Mouse (Mus musculus) bone marrow macrophage, adult 2 months (primary cell): ENCODE results near the gene Mpo. TPM values are rescaled to one million over a fixed set of nuclear protein-coding genes. Genes with fewer than 3 reads are reported as not detected.

ENCODE experiments used
- H3K27ac ChIP-seq: 2 replicates; pipeline ENCODE4 v1.5.1; 2012; ENCODE audit warnings: low read depth, low read length; ENCODE audit not compliant: insufficient read depth
- H3K4me1 ChIP-seq: 2 replicates; pipeline ENCODE4 v1.6.1; 2012; ENCODE audit warnings: low read length; ENCODE audit not compliant: control insufficient read depth, insufficient read depth
- H3K4me3 ChIP-seq: 2 replicates; pipeline ENCODE4 v1.5.1; 2012; ENCODE audit warnings: mild to moderate bottlenecking, low read length, moderate library complexity; ENCODE audit not compliant: insufficient read depth
- CTCF ChIP-seq: IDR thresholded peaks from 2 replicates; pipeline ENCODE4 v1.5.1; 2012; ENCODE audit warnings: low read depth, mild to moderate bottlenecking, low read length, moderate library complexity
- POLR2A ChIP-seq: IDR thresholded peaks from 2 replicates; pipeline ENCODE4 v1.6.1; 2012; ENCODE audit warnings: mild to moderate bottlenecking, low read depth, low read length, borderline replicate concordance
- polyA plus RNA-seq: library from polyadenylated mRNA; stranded (reverse); fragments of >200 nt; gene quantifications from 2 replicates; pipeline ENCODE4 v1.2.4, GENCODE M21; 2012; ENCODE audit not compliant: missing spikeins, insufficient read depth, insufficient read length

Gene Mpo
- polyA plus RNA-seq, 1 experiment: 1.1 TPM

- no peak for TF ChIP-seq POLR2A
- no peak for TF ChIP-seq CTCF
- H3K4me3 ChIP-seq: no peak overlapping the region
- H3K27ac ChIP-seq: no peak overlapping the region
- 0 out of 2 replicates have a peak, but pooled peaks cover 2% of the 10 kb centered on the region for H3K4me1 ChIP-seq
These were observed 13.3 kb upstream of the Mpo start for GRCm38 (mm10) chr11:87780130-87780529.

DNA sequence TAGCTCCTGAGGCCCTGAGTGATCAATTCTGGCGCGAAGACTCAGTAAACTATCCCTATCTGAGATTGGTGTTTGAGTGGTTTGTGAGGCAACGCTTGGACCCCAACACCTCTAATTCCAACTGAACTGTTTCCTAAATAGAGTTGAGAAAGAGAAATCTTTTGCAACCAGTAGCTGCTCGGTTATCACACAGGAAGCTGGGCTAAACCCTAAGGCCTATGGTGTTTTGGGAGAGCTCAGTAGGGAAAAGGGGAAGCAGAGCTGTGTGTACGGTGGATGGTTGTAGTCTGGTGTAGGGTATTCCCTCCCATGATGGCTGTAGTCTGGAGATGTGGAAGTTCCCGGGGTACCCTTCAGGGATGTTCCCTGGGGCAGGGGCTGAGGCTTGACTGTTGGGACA, 3.3 kb upstream of the Mpo start:
- Histone ChIP-seq H3K4me3 (no peak overlapping the region), H3K4me1 (peaks cover 5% of the 10 kb centered on the region; the same call in 1 of the 2 replicates), H3K27ac (no peak overlapping the region)
- TF ChIP-seq POLR2A: no peak
- no peak for TF ChIP-seq CTCF

GRCm38 (mm10) chr11:87801711-87802275, 8.4 kb downstream of the Mpo start:
- H3K4me1 ChIP-seq: no peaks in the 10 kb centered on the region
- TF ChIP-seq CTCF: no peak
- no peak for TF ChIP-seq POLR2A
- H3K27ac ChIP-seq: no peak overlapping the region
- H3K4me3 ChIP-seq: no peak overlapping the region

DNA sequence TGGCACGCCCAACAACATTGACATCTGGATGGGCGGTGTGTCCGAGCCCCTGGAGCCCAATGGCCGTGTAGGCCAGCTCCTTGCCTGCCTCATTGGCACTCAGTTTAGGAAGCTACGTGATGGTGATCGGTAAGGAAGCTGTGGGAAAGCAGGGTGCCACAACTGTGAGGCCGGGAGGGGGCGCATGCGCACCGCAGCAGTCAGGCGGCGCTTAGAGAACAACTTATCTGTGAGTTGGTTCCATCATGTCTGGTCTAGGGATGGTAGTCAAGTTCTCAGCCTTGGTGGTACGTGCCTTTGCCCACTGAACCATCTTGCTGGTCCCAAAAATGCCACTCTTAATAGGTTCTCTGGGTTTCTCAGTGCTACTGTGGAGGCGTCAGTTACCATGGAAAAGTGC, 9.2 kb downstream of the Mpo start:
- Histone ChIP-seq H3K4me3 (no peak overlapping the region), H3K27ac (no peak overlapping the region), H3K4me1 (no peaks in the 10 kb centered on the region)
- TF ChIP-seq CTCF (no peak), POLR2A (no peak)

- Histone ChIP-seq H3K4me3 (no peak overlapping the region), H3K4me1 (no peaks in the 10 kb centered on the region), H3K27ac (no peak overlapping the region)
- TF ChIP-seq POLR2A: no peak
- 0 out of 2 replicates have a peak, but pooled peaks have one; percentile 15 for TF ChIP-seq CTCF
These were observed 12.1 kb downstream of the Mpo start for GRCm38 (mm10) chr11:87805448-87805847.

GRCm38 (mm10) chr11:87807433-87807832, 14.1 kb downstream of the Mpo start:
- TF ChIP-seq CTCF (no peak), POLR2A (no peak)
- Histone ChIP-seq H3K27ac (no peak overlapping the region), H3K4me1 (peaks cover 2% of the 10 kb centered on the region; the same call in 1 of the 2 replicates), H3K4me3 (no peak overlapping the region)

DNA sequence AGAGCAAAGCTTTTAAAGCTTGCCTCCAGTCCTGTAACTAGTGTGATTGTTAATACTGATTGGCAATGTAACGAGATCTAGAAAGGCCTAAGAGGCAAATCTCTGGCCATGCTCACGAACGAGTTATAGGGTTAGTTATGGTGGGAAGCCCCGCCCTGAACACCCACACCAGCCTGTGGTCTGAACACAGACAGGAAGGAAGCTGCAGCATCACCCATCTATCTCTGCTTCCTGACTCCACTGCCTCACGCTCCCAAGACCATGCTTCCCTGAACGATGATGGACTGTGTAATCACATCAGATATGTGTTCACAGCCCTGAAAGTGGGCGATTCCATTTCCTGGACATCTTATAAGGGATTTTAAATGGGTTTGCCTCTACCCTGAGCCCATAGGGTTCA, 14.9 kb downstream of the Mpo start:
- H3K4me3 ChIP-seq: no peak overlapping the region
- H3K27ac ChIP-seq: no peak overlapping the region
- H3K4me1 ChIP-seq: peaks cover 2% of the 10 kb centered on the region; the same call in 1 of the 2 replicates
- TF ChIP-seq CTCF: no peak
- no peak for TF ChIP-seq POLR2A

DNA sequence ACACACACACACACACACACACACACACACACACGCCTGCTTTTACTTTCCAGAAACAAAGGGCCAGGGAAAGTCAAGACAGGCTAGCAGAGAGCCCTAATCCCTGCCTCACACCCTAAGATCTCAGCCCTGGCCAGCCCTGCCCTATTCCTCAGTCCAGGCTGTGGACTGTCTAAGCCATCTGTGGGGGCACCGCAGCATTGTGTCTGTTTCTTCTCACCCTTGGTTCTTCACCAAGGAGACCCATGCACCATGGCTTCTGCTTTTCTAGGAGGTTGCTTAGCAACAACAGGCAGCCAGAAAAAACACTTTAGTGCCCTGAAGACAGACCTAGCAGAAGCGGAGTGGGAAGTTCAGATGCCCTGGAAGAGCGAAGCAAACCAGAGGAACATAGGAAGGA, 18.0 kb downstream of the Mpo start:
- H3K27ac ChIP-seq: no peak overlapping the region
- H3K4me3 ChIP-seq: no peak overlapping the region
- TF ChIP-seq CTCF: no peak
- peaks cover 2% of the 10 kb centered on the region; the same call in 1 of the 2 replicates for H3K4me1 ChIP-seq

- Histone ChIP-seq H3K4me1 (peaks cover 2% of the 10 kb centered on the region; the same call in 1 of the 2 replicates), H3K27ac (no peak overlapping the region), H3K4me3 (no peak overlapping the region)
- TF ChIP-seq POLR2A: no peak
These were observed 21.4 kb downstream of the Mpo start for GRCm38 (mm10) chr11:87814831-87815230.

DNA sequence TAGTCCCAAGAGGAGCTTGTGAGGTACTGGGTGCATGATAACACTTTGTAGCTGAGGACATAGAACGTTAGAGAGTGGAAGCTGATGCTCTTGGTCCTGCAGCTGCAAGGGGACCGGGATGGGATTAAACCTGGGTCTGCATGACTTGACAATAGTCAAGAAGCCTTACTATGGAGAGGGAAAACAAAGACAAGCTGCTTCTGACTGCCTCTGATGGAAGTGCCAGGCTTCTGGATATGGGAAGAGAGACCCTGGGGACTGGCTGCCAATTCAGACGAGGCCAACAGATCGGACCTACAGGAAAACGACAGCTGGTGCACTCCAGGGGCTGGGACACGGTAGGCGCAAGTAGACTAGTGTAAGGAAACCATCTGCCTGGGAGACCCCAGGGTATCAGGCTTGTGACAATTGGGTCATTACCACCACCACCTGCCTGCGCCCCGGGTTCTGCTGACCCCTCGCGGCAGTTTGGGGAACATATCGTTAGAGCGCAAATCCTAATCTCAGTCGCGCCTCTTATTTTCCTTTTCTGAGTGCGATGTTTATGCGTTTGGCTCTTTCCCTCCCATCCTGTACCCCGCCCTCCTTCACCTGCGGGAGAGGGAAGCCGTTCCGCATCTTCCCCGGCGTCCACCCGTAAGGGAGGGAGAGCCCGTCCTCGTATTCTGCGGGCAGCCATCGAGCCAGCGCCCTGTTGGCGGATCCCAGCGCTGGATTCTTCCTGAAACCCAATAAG, 23.5 kb downstream of the Mpo start:
- Histone ChIP-seq H3K4me3 (peak overlapping the region; percentile 40), H3K27ac (no peak overlapping the region), H3K4me1 (peaks cover under 1% of the 10 kb centered on the region; the same call in 1 of the 2 replicates)
- TF ChIP-seq POLR2A: no peak
- TF ChIP-seq CTCF: peak; percentile 62
